Mouse (Mus musculus): ENCODE results near the gene Bmp7. TPM values are rescaled to one million over a fixed set of nuclear protein-coding genes. Genes with fewer than 3 reads are reported as not detected.
A peak's percentile ranks its signal among the peaks of the same experiment; 100 is the strongest.

Gene Bmp7
- polyA plus RNA-seq, 1 experiment from 2014 or later = 9.1 TPM

DNA sequence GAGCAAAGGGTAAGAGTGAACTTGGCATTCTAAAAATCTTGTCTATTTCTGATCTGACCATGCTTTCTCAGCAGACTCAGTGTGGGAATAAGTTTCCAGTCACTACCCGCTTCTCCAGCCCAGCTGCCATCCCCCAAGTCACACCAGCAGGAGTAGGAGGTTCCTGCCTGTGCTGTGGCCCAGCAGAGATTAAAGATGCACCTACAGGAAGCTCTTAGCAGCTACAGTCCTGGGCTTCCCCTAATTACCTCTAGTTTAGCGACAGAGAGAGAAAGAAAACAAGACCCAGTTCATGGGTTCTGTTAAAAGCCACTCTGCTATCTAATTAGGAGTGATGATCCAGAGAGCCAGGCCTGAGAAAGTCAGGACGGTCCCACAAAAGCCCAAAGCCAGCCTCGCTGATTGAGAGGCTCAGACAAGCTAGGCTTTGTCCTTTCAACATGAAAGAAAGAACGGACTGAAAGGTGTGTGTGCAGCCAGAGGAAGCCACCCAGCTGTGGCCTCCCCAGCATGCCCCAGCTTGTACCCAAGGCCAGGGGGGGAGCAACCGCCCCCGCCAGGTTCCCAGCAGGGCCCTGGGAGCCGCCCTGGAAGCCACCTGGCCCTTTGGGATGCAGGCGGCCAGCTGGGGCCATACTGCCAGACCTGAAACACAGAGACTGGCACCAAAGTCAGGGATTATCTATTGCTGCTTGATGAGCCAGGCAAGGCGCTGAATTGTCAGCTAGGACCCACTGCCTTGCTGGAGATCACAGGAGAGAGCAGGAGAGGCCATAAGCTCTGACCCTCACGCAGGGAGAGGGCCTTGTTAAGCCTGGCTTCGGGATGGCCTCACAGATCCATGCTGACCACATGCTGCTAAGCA lies 2.6 kb downstream of the Bmp7 start:
- Histone ChIP-seq H3K9me3 (ENCODE audit: control insufficient read depth, low read length) (no peaks in the 10 kb centered on the region), H3K4me2 (peak overlapping the region; percentile 81), H3K27ac (ENCODE audit: low read depth, low read length) (no peak overlapping the region), H3K4me3 (ENCODE audit: low read depth, low read length) (no peak overlapping the region), H3K36me3 (ENCODE audit: control insufficient read depth, insufficient read depth, low read length) (no peaks in the 10 kb centered on the region), H3K27me3 (replicated peaks; ENCODE audit: control insufficient read depth, insufficient read depth, low read length) (peaks cover 96% of the 10 kb centered on the region), H3K4me1 (replicated peaks; ENCODE audit: control insufficient read depth, insufficient read depth, low read length) (peaks cover 20% of the 10 kb centered on the region), H3K9ac (ENCODE audit: low read depth, low read length) (no peak overlapping the region)
- DNase-seq (ENCODE audit: low spot score) = no peak
- no peak for ATAC-seq (replicated peaks; ENCODE audit: low FRiP score)
- WGBS = 21% methylated on average over 12 of the region's 12 CpGs

GRCm38 (mm10) chr2:172936844-172937243 lies 3.3 kb downstream of the Bmp7 start:
- no peak for ATAC-seq (replicated peaks; ENCODE audit: low FRiP score)
- Histone ChIP-seq H3K4me1 (replicated peaks; ENCODE audit: control insufficient read depth, insufficient read depth, low read length) (peaks cover 20% of the 10 kb centered on the region), H3K9ac (ENCODE audit: low read depth, low read length) (no peak overlapping the region)

GRCm38 (mm10) chr2:172935776-172936562 lies 4.2 kb downstream of the Bmp7 start:
- H3K27me3 ChIP-seq (replicated peaks; ENCODE audit: control insufficient read depth, insufficient read depth, low read length) = peaks cover 80% of the 10 kb centered on the region
- H3K9ac ChIP-seq (ENCODE audit: low read depth, low read length) = no peak overlapping the region
- H3K4me3 ChIP-seq (ENCODE audit: low read depth, low read length) = no peak overlapping the region
- DNase-seq (ENCODE audit: low spot score) (no peak), ATAC-seq (replicated peaks; ENCODE audit: low FRiP score) (no peak)
- no peak overlapping the region for H3K27ac ChIP-seq (ENCODE audit: low read depth, low read length)
- H3K36me3 ChIP-seq (ENCODE audit: control insufficient read depth, insufficient read depth, low read length) = no peaks in the 10 kb centered on the region
- 30% methylated on average over 12 of the region's 12 CpGs for WGBS
- peaks cover 20% of the 10 kb centered on the region for H3K4me1 ChIP-seq (replicated peaks; ENCODE audit: control insufficient read depth, insufficient read depth, low read length)
- H3K4me2 ChIP-seq = peak overlapping the region; percentile 18; the same call in 1 of the 2 replicates
- H3K9me3 ChIP-seq (ENCODE audit: control insufficient read depth, low read length) = no peaks in the 10 kb centered on the region

More at GRCm38 (mm10) chr2:172936844-172937243, 3.3 kb downstream of the Bmp7 start:
- DNase-seq (ENCODE audit: low spot score) = no peak
- H3K9me3 ChIP-seq (ENCODE audit: control insufficient read depth, low read length) = no peaks in the 10 kb centered on the region
- peaks cover 88% of the 10 kb centered on the region for H3K27me3 ChIP-seq (replicated peaks; ENCODE audit: control insufficient read depth, insufficient read depth, low read length)
- no peak overlapping the region for H3K4me2 ChIP-seq
- H3K4me3 ChIP-seq (ENCODE audit: low read depth, low read length) = no peak overlapping the region
- H3K36me3 ChIP-seq (ENCODE audit: control insufficient read depth, insufficient read depth, low read length) = no peaks in the 10 kb centered on the region
- WGBS = 51% methylated on average over 5 of the region's 5 CpGs
- no peak overlapping the region for H3K27ac ChIP-seq (ENCODE audit: low read depth, low read length)

- Histone ChIP-seq H3K4me1 (replicated peaks; ENCODE audit: control insufficient read depth, insufficient read depth, low read length) (peaks cover 20% of the 10 kb centered on the region), H3K36me3 (ENCODE audit: control insufficient read depth, insufficient read depth, low read length) (no peaks in the 10 kb centered on the region), H3K4me3 (ENCODE audit: low read depth, low read length) (no peak overlapping the region), H3K9ac (ENCODE audit: low read depth, low read length) (no peak overlapping the region), H3K27ac (ENCODE audit: low read depth, low read length) (no peak overlapping the region), H3K9me3 (ENCODE audit: control insufficient read depth, low read length) (no peaks in the 10 kb centered on the region), H3K4me2 (peak overlapping the region; percentile 18), H3K27me3 (replicated peaks; ENCODE audit: control insufficient read depth, insufficient read depth, low read length) (peaks cover 71% of the 10 kb centered on the region)
- ATAC-seq (replicated peaks; ENCODE audit: low FRiP score) (0 out of 2 replicates have a peak, but pooled peaks have one; percentile 18), DNase-seq (ENCODE audit: low spot score) (no peak)
- 15% methylated on average over 30 of the region's 30 CpGs for WGBS
Observed at GRCm38 (mm10) chr2:172934891-172935740, 5.0 kb downstream of the Bmp7 start.

DNA sequence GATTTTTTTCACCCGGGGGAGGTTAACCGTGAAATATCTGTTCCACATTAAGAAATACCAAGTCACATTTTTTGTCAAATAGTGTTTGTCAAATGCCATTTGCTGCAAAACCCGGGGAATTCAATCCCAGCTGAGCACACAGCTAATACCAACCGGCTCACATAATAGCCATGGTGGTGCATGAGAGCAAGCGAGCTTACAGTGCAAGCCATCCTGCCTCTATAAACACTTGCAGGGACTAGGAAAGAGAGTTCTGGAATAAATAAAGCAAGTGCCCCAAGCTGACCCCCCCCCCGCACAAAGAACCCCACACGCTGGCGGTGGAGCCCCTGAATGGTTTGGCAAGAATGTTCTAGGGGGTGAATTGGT lies 5.7 kb downstream of the Bmp7 start:
- H3K9ac ChIP-seq (ENCODE audit: low read depth, low read length) = no peak overlapping the region
- no peaks in the 10 kb centered on the region for H3K36me3 ChIP-seq (ENCODE audit: control insufficient read depth, insufficient read depth, low read length)
- H3K27me3 ChIP-seq (replicated peaks; ENCODE audit: control insufficient read depth, insufficient read depth, low read length) = peaks cover 64% of the 10 kb centered on the region
- H3K27ac ChIP-seq (ENCODE audit: low read depth, low read length) = no peak overlapping the region
- 15% methylated on average over 8 of the region's 8 CpGs for WGBS
- H3K4me2 ChIP-seq = peak overlapping the region; percentile 18
- H3K4me3 ChIP-seq (ENCODE audit: low read depth, low read length) = no peak overlapping the region
- ATAC-seq (replicated peaks; ENCODE audit: low FRiP score) (no peak), DNase-seq (ENCODE audit: low spot score) (no peak)
- no peaks in the 10 kb centered on the region for H3K9me3 ChIP-seq (ENCODE audit: control insufficient read depth, low read length)
- H3K4me1 ChIP-seq (replicated peaks; ENCODE audit: control insufficient read depth, insufficient read depth, low read length) = peaks cover 20% of the 10 kb centered on the region

DNA sequence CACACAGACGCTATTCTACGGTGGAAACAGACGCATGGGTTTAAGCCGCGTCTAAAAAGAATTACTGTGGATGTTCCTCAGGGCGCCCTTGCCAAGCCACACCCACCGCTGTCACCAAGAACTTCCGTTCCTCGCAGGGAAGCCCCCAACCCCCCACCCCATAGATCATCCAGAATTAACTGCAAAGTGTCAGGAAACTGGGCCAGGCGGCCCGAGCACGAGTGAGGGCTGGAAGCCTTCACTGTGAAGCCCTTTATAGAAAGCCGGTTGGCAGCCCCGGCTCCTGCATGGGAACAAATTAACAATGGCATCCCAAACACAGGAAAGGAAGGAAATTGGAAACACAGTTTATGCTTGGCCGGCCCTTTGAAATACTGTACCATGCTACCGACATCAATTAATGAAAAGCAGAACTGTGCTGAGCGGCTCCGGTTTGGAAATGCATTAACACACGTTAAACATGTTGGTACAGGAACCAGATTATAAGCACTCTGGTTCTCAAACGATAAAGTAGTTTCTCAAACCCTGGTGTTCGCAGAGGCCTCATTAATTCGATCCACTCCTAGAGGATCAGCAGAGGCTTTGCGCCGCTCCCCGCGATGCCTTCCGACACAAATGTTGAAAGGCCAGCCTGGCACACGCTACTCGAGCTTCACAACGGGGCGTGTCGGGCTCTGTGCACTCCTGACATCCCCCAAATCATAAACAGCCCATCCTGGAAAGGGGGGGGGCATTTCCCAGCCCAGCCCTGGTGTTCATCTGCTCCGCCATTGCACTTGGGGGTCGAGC lies 6.3 kb downstream of the Bmp7 start:
- Histone ChIP-seq H3K4me2 (peak overlapping the region; percentile 18), H3K9ac (ENCODE audit: low read depth, low read length) (no peak overlapping the region), H3K4me1 (replicated peaks; ENCODE audit: control insufficient read depth, insufficient read depth, low read length) (peaks cover 20% of the 10 kb centered on the region), H3K4me3 (ENCODE audit: low read depth, low read length) (no peak overlapping the region), H3K27ac (ENCODE audit: low read depth, low read length) (no peak overlapping the region), H3K27me3 (replicated peaks; ENCODE audit: control insufficient read depth, insufficient read depth, low read length) (peaks cover 58% of the 10 kb centered on the region), H3K36me3 (ENCODE audit: control insufficient read depth, insufficient read depth, low read length) (no peaks in the 10 kb centered on the region), H3K9me3 (ENCODE audit: control insufficient read depth, low read length) (no peaks in the 10 kb centered on the region)
- WGBS = 6% methylated on average over 34 of the region's 34 CpGs
- DNase-seq (ENCODE audit: low spot score) (no peak), ATAC-seq (replicated peaks; ENCODE audit: low FRiP score) (no peak)

DNA sequence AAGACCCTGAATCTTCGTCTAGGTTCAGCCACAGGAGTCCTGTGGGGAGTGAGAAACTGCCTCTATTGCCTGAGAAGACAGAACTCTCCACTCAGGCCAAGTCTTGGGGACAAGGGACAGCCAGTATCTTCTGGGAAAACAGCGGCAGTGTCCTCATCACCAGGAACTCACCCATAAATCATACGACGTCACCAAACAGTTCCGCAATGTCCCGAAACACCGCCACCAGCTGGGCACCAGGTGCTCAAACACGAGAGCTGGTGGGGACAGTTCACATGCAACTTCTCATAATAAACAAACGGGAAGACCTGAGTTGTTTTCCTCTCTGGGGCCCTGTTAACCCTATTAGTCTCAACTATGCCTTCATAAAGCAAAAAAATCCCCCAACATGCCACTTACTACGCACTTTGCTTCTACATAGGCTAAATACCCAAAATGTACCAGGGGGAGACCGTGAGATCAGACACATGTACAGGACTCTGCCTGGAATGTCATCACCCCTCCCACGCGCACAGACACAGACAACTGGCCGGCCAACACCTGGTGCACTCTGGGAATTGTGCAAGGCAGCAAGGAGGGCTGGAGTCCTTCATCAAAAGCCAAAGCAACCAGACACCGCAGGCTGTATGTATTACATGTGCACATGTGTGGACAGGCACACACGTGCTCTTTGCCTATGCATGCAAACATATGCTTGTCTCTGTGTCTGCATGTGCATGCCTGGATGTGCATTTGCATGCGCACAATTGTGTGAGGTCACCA lies 8.8 kb downstream of the Bmp7 start:
- ATAC-seq (replicated peaks; ENCODE audit: low FRiP score) (no peak), DNase-seq (ENCODE audit: low spot score) (no peak)
- Histone ChIP-seq H3K9me3 (ENCODE audit: control insufficient read depth, low read length) (no peaks in the 10 kb centered on the region), H3K9ac (ENCODE audit: low read depth, low read length) (no peak overlapping the region), H3K36me3 (ENCODE audit: control insufficient read depth, insufficient read depth, low read length) (no peaks in the 10 kb centered on the region), H3K4me2 (no peak overlapping the region), H3K27me3 (replicated peaks; ENCODE audit: control insufficient read depth, insufficient read depth, low read length) (peaks cover 33% of the 10 kb centered on the region), H3K27ac (ENCODE audit: low read depth, low read length) (no peak overlapping the region), H3K4me3 (ENCODE audit: low read depth, low read length) (no peak overlapping the region), H3K4me1 (replicated peaks; ENCODE audit: control insufficient read depth, insufficient read depth, low read length) (peaks cover 10% of the 10 kb centered on the region)
- WGBS = 81% methylated on average over 17 of the region's 17 CpGs
